Mouse (Mus musculus) urinary bladder, postnatal 4 days (tissue): ENCODE data around the gene Nmi.

Experiments used
- DNase-seq, 2 experiments: peaks; one replicate each; pipeline ENCODE4 v3.0.0; 2021 to 2022; ENCODE audit warnings: low spot score in 2 of 2

Nmi gene

GRCm38 (mm10) chr2:51945812-51946211 lies 27.5 kb downstream of the Nmi start:
- DNase-seq, result no peak

GRCm38 (mm10) chr2:51941832-51942231 lies 31.5 kb downstream of the Nmi start:
- no peak for DNase-seq

- DNase-seq, result no peak
Measured at GRCm38 (mm10) chr2:51938750-51939149, 34.5 kb downstream of the Nmi start.

GRCm38 (mm10) chr2:51937004-51937403 lies 36.3 kb downstream of the Nmi start:
- no peak for DNase-seq

GRCm38 (mm10) chr2:51936585-51936984 lies 36.7 kb downstream of the Nmi start:
- DNase-seq, result no peak

- no peak for DNase-seq
Measured at GRCm38 (mm10) chr2:51935921-51936320, 37.4 kb downstream of the Nmi start.

GRCm38 (mm10) chr2:51934574-51935334 lies 38.5 kb downstream of the Nmi start, which contains the start of gene Rbm43:
Gene Rbm43 (minus strand): TSS chr2:51935163.
- peak; percentile 69 to 79 for DNase-seq

GRCm38 (mm10) chr2:51933341-51934134 lies 39.8 kb downstream of the Nmi start:
- no peak for DNase-seq

- DNase-seq, result no peak
Measured at GRCm38 (mm10) chr2:51931241-51931640, 42.1 kb downstream of the Nmi start.

- peak in 1 of 2 experiments; percentile 52 for DNase-seq
Measured at GRCm38 (mm10) chr2:51914944-51915680, 58.2 kb downstream of the Nmi start.

- DNase-seq, result no peak
Measured at GRCm38 (mm10) chr2:51914532-51914931, 58.8 kb downstream of the Nmi start.

- DNase-seq, result no peak
Measured at GRCm38 (mm10) chr2:51912740-51913139, 60.6 kb downstream of the Nmi start.

- DNase-seq, result no peak
Measured at GRCm38 (mm10) chr2:51911864-51912263, 61.4 kb downstream of the Nmi start.

GRCm38 (mm10) chr2:51907538-51908110 lies 65.7 kb downstream of the Nmi start:
- DNase-seq, result no peak

- no peak for DNase-seq
Measured at GRCm38 (mm10) chr2:51905637-51906036, 67.7 kb downstream of the Nmi start.
